Mouse (Mus musculus): ENCODE data around the gene Wnt9b. TPM values are rescaled to one million over a fixed set of nuclear protein-coding genes. Genes with fewer than 3 reads are reported as not detected.

Gene Wnt9b
- total and polyA plus RNA-seq, 3 experiments: not detected

DNA sequence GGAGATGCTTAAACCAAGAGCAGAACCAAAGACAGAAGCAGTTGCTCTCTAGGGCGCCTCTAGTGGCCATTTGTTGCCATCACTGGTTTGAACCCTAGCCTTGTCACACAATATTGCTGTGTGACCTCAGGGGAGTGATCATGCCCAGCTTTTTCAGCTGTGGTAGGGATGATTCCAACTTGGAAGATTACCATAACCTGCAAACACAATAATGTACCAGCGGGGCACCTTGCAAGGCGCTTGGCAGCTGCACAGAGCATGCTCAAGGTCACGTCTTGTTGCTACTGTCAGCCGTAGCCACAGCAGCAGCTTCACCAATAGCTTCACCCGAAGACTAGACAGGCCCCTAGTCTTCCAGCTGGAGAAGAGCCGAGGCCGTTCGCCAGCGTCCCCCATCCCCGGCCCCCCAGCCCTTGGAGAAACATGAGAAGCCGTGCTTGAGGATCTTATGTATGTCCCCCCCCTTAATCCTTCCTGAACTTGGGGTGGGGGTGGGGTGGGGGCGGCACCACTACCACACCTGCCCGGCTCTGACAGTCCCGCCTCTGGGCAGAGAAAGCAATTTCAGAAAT is 28.1 kb downstream of the Wnt9b start:
- no peaks in the 10 kb centered on the region for H3K4me1 ChIP-seq (ENCODE audit: control insufficient read depth in 1 of 2, insufficient read depth in 2 of 2, low read length in 2 of 2)
- no peaks in the 10 kb centered on the region for H3K79me2 ChIP-seq (ENCODE audit: control insufficient read depth, insufficient read depth, low read length, poor library complexity)
- no peak overlapping the region for H3K4me3 ChIP-seq (ENCODE audit: control insufficient read depth in 1 of 2, insufficient read depth in 1 of 2, low read depth in 2 of 2, low read length in 2 of 2)
- H3K9ac ChIP-seq (ENCODE audit: control insufficient read depth, low read depth, low read length, poor library complexity, severe bottlenecking): no peak overlapping the region
- no peak for TF ChIP-seq UBTF (IDR thresholded peaks at IDR 0.05; ENCODE audit: borderline replicate concordance, insufficient read depth, low read depth, low read length)
- TF ChIP-seq TBP (IDR thresholded peaks at IDR 0.05; ENCODE audit: low read depth, low read length): no peak
- no peak for TF ChIP-seq MAFK (IDR thresholded peaks at IDR 0.05; ENCODE audit: borderline replicate concordance, low read depth, low read length)
- TF ChIP-seq CTCF (IDR thresholded peaks at IDR 0.05 in 2 of 3, conservative IDR thresholded peaks at IDR 0.05 in 1 of 3; ENCODE audit: control insufficient read depth in 1 of 3, insufficient read depth in 1 of 3, low read depth in 2 of 3, low read length in 3 of 3, poor library complexity in 1 of 3, severe bottlenecking in 1 of 3): peak; percentile 62 to 80 (median 67)
- no peak for TF ChIP-seq ELF1 (IDR thresholded peaks at IDR 0.05; ENCODE audit: low read depth, low read length)
- no peak for TF ChIP-seq MXI1 (IDR thresholded peaks at IDR 0.05; ENCODE audit: low read depth, low read length)
- TF ChIP-seq RCOR1 (IDR thresholded peaks at IDR 0.05; ENCODE audit: low read depth, low read length): no peak
- DNase-seq (ENCODE audit: low read depth, low spot score): peak; percentile 28
- H3K36me3 ChIP-seq (ENCODE audit: control insufficient read depth in 1 of 2, insufficient read depth in 2 of 2, low read length in 2 of 2): no peaks in the 10 kb centered on the region
- H3K27ac ChIP-seq (ENCODE audit: control insufficient read depth, low read depth, low read length): no peak overlapping the region
- H3K27me3 ChIP-seq (ENCODE audit: control insufficient read depth in 1 of 2, insufficient read depth in 2 of 2, low read length in 2 of 2): peaks cover 0 to 2% of the 10 kb centered on the region in 2 experiments; a peak in 1 of 4 replicates
- no peaks in the 10 kb centered on the region for H3K9me3 ChIP-seq (replicated peaks; ENCODE audit: insufficient read depth, low read length)

DNA sequence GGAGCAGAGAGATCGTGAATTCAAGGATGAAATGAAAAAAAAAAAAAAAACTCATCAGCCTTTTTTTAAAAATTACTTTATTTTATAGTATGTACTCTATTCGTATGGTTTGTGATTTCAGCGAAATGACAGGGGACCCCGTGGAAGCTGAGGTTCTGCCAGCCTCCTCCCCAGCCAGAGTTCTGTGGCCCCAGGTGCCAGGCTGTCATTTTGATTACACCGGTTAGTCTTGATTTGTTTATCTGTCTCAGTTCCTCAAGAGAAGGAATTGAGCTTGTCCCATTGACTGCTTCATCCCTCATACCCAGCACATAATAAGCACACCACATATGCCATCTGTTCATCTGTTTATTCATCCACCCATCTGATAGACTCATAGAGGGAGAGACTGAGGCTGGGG is 30.2 kb downstream of the Wnt9b start:
- peaks cover 0 to 2% of the 10 kb centered on the region in 2 experiments; a peak in 1 of 4 replicates for H3K27me3 ChIP-seq (ENCODE audit: control insufficient read depth in 1 of 2, insufficient read depth in 2 of 2, low read length in 2 of 2)
- H3K36me3 ChIP-seq (ENCODE audit: control insufficient read depth in 1 of 2, insufficient read depth in 2 of 2, low read length in 2 of 2): no peaks in the 10 kb centered on the region
- TF ChIP-seq USF1 (IDR thresholded peaks at IDR 0.05; ENCODE audit: low read depth, low read length) (no peak), MYB (IDR thresholded peaks at IDR 0.05; ENCODE audit: low read depth, low read length) (no peak), CHD2 (IDR thresholded peaks at IDR 0.05; ENCODE audit: low read length) (no peak), MXI1 (IDR thresholded peaks at IDR 0.05; ENCODE audit: low read depth, low read length) (no peak), POLR2AphosphoS2 (IDR thresholded peaks at IDR 0.05; ENCODE audit: low read length) (no peak), MAZ (IDR thresholded peaks at IDR 0.05; ENCODE audit: low read depth, low read length) (no peak), TCF12 (IDR thresholded peaks at IDR 0.05; ENCODE audit: low read depth, low read length) (no peak), HCFC1 (IDR thresholded peaks at IDR 0.05; ENCODE audit: low read depth, low read length) (no peak), ZMIZ1 (IDR thresholded peaks at IDR 0.05; ENCODE audit: low read depth, low read length) (no peak), SMC3 (IDR thresholded peaks at IDR 0.05; ENCODE audit: low read depth, low read length) (no peak), MYC (IDR thresholded peaks at IDR 0.05; ENCODE audit: low read depth, low read length) (no peak)
- H3K27ac ChIP-seq (ENCODE audit: control insufficient read depth, low read depth, low read length): no peak overlapping the region
- H3K4me3 ChIP-seq (ENCODE audit: control insufficient read depth in 1 of 2, insufficient read depth in 1 of 2, low read depth in 2 of 2, low read length in 2 of 2): no peak overlapping the region
- no peak overlapping the region for H3K9ac ChIP-seq (ENCODE audit: control insufficient read depth, low read depth, low read length, poor library complexity, severe bottlenecking)
- H3K79me2 ChIP-seq (ENCODE audit: control insufficient read depth, insufficient read depth, low read length, poor library complexity): no peaks in the 10 kb centered on the region
- no peaks in the 10 kb centered on the region for H3K4me1 ChIP-seq (ENCODE audit: control insufficient read depth in 1 of 2, insufficient read depth in 2 of 2, low read length in 2 of 2)
- no peaks in the 10 kb centered on the region for H3K9me3 ChIP-seq (replicated peaks; ENCODE audit: insufficient read depth, low read length)
- no peak for DNase-seq (ENCODE audit: low read depth, low spot score)

Data from MEL (cell line).